Mouse (Mus musculus): ENCODE data around the gene Fam204a. TPM values are rescaled to one million over a fixed set of nuclear protein-coding genes. Genes with fewer than 3 reads are reported as not detected.
A peak's percentile ranks its signal among the peaks of the same experiment; 100 is the strongest.

Fam204a gene
- 63.0 and 64.6 TPM in 2 replicates for polyA plus RNA-seq (2015; fragmentation: Nextera tagmentation; extraction: Ambion mirVana)

DNA sequence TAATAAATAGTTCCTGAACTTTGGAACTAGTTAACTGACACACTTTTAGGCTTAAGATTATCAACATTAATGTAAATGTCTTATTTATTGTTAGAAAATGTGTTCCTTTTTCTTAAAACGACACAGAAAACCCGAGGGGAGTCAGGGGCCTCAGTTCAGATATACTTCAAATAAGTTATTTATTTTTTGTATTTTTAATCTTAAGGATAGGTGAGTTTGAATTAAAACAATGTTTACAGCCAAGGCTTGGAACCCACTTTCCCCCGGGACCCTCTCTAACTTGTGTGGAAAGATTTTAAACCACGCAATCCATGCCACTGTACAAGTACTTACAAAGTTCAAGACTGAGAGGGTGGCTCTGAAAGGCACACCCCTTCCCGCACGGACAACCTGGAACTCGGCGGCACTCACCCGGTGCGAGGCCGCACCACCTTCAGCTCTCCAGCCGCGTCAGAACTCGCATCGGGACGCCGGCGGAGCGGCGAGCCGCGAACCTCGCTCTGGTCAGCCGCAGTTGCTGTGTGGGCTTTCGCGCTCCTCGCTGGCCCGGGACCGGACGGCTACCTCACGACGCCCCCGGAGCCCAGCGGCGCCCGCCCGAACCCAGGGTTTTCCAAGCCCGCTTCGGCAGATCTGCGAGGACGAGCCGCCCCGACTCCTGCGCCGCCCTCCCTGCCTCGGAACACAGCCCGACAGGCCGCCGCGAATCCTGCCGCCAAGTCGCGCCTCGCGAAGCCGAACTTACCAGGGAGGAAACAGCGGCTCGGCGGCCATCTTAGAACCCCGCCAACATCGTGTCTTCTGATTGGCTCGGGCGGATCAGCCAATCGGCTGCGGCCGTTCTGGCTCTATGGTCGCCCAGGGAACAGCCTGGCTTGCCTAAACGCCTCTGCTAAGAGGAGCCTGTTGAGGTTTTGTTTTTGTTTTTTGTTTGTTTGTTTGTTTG lies at the start of gene Fam204a:
Gene Fam204a, minus strand, starts transcription at position 803 of the 946 bp plus-strand sequence.
- peak within 1 kb of the TSS; percentile 96 for H3K9ac ChIP-seq
- H3K36me3 ChIP-seq: peaks cover 3% of the 10 kb centered on the region; the same call in 1 of the 2 replicates
- peak within 1 kb of the TSS; percentile 99 for H3K27ac ChIP-seq
- under 1% methylated on average over 68 of the region's 68 CpGs for WGBS
- H3K9me3 ChIP-seq: no peaks in the 10 kb centered on the region
- peak within 1 kb of the TSS; percentile 55 for H3K4me2 ChIP-seq
- H3K27me3 ChIP-seq: no peaks in the 10 kb centered on the region; the same call in 1 of the 2 replicates
- peaks cover 13% of the 10 kb centered on the region for H3K4me1 ChIP-seq
- ATAC-seq (ENCODE audit: insufficient number of reproducible peaks, insufficient read depth, low FRiP score, low TSS enrichment, low read depth): peak; percentile 97
- peak within 1 kb of the TSS; percentile 73 for H3K4me3 ChIP-seq

DNA sequence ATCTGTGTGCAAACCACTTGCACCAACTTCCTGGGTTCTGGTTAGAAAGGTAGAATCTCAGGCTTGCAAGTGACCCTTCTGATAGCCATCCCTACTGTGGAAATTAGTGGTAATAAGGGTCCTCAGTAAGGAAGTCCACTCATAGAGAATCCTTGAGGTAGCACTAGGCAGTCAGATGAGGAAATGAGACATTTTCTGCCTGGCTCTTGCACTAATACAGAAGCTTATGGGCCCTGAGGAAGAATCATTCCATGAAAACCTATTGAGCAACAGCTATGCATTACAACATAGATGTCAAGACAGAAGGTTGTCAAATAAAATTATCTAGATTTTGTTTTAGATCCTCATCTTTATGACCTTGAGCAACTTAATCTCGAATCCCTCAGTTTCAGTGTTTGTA lies 39.3 kb upstream of the Fam204a start:
- H3K9ac ChIP-seq: no peak overlapping the region
- no peak overlapping the region for H3K4me2 ChIP-seq
- ATAC-seq (ENCODE audit: insufficient number of reproducible peaks, insufficient read depth, low FRiP score, low TSS enrichment, low read depth): no peak
- H3K27me3 ChIP-seq: peaks cover 18% of the 10 kb centered on the region
- no peaks in the 10 kb centered on the region for H3K4me1 ChIP-seq
- WGBS: 76% methylated on average over 1 of the region's 1 CpGs
- no peaks in the 10 kb centered on the region for H3K36me3 ChIP-seq
- no peaks in the 10 kb centered on the region for H3K9me3 ChIP-seq
- no peak overlapping the region for H3K27ac ChIP-seq
- H3K4me3 ChIP-seq: no peak overlapping the region

DNA sequence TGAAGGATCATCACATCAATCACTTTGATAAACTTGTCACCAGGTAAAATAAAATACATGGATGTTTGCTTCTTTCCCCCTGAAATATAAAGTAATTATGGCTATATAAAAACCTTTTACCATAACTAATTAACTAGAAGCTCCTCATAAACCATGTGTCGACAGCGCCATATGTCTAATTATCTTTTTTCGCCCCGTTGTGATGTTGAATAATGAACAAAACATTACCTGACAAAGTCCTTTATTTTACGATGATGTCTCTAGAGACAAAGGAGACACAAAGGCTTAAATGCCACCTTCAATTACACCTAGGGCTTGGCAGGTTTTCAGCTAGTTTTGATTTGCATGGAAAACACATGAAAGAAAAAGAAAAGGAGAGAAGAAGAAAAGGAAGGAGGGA lies 34.2 kb upstream of the Fam204a start:
- Histone ChIP-seq H3K36me3 (no peaks in the 10 kb centered on the region), H3K27ac (no peak overlapping the region), H3K9ac (no peak overlapping the region), H3K9me3 (no peaks in the 10 kb centered on the region), H3K4me2 (no peak overlapping the region), H3K27me3 (0 out of 2 replicates have a peak, but pooled peaks cover 2% of the 10 kb centered on the region), H3K4me1 (no peaks in the 10 kb centered on the region), H3K4me3 (no peak overlapping the region)
- ATAC-seq (ENCODE audit: insufficient number of reproducible peaks, insufficient read depth, low FRiP score, low TSS enrichment, low read depth): no peak
- 79% methylated on average over 5 of the region's 5 CpGs for WGBS

DNA sequence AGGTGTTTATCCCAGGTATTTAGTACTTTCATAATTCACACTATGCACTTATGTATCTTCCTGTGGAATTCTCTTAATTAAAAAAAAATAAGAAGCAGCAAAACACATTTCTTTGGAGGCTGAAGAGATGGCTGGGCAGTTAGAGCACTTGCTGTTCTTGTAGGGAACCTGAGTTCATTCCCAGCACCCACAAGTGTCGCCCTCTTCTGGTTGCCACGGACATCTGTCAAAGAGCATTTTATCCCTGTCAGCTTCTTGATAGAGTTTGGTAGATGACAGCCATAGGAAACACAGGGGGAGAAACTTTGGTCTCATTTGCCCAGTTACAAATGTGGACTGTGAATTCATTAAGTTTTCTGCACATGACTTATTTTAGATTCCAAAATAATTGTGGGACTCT lies 25.5 kb upstream of the Fam204a start:
- H3K9me3 ChIP-seq: no peaks in the 10 kb centered on the region
- H3K4me1 ChIP-seq: 0 out of 2 replicates have a peak, but pooled peaks cover 5% of the 10 kb centered on the region
- H3K27me3 ChIP-seq: no peaks in the 10 kb centered on the region
- H3K36me3 ChIP-seq: no peaks in the 10 kb centered on the region
- no peak overlapping the region for H3K27ac ChIP-seq
- no peak overlapping the region for H3K4me2 ChIP-seq
- no peak overlapping the region for H3K9ac ChIP-seq
- H3K4me3 ChIP-seq: no peak overlapping the region
- 42% methylated on average over 2 of the region's 2 CpGs for WGBS
- ATAC-seq (ENCODE audit: insufficient number of reproducible peaks, insufficient read depth, low FRiP score, low TSS enrichment, low read depth): no peak

DNA sequence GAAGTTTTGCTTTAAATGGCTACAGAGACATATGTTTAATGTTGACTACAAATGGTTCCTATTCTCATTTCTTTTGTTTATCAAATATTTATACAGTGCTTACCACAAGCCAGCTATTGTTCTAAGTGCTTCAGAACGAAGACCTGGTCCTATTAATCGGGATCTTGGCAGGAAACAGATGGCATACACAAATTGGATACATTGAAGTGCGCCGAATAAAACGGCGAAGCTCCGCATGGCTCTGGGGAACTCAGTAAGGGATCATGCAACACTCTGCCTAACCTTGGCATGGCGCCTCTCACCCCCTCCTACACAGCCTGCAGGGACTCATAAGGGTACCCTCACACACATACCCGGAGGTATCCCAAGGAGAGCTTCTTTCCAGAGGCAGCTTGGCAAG lies 24.7 kb upstream of the Fam204a start:
- no peaks in the 10 kb centered on the region for H3K9me3 ChIP-seq
- no peak overlapping the region for H3K27ac ChIP-seq
- H3K9ac ChIP-seq: no peak overlapping the region
- H3K4me3 ChIP-seq: no peak overlapping the region
- 0 out of 2 replicates have a peak, but pooled peaks cover 5% of the 10 kb centered on the region for H3K4me1 ChIP-seq
- H3K4me2 ChIP-seq: no peak overlapping the region
- 54% methylated on average over 9 of the region's 9 CpGs for WGBS
- no peaks in the 10 kb centered on the region for H3K27me3 ChIP-seq
- H3K36me3 ChIP-seq: no peaks in the 10 kb centered on the region
- ATAC-seq (ENCODE audit: insufficient number of reproducible peaks, insufficient read depth, low FRiP score, low TSS enrichment, low read depth): no peak

DNA sequence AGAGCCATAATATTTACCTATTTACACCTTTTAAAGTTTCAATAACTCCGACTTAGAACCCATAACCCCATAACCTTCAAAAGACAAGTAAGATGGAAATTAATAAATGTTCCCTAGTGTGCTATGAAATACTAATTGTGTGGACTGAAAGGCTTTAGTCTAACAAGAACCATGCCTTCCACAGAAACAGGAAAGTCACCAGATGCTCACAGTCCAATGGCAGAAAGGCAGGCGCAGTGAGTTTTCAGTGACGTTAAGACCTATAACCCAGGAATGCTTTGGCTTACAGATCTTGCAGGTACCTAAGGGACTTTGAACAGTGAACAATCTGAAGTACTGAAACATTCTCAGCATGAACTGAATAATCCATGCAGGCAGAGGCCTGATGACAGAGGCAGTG lies 18.7 kb upstream of the Fam204a start:
- Histone ChIP-seq H3K4me3 (no peak overlapping the region), H3K27ac (no peak overlapping the region), H3K9ac (no peak overlapping the region), H3K9me3 (no peaks in the 10 kb centered on the region), H3K4me1 (no peaks in the 10 kb centered on the region), H3K27me3 (no peaks in the 10 kb centered on the region), H3K4me2 (no peak overlapping the region), H3K36me3 (no peaks in the 10 kb centered on the region)
- WGBS: 61% methylated on average over 3 of the region's 3 CpGs
- ATAC-seq (ENCODE audit: insufficient number of reproducible peaks, insufficient read depth, low FRiP score, low TSS enrichment, low read depth): no peak

DNA sequence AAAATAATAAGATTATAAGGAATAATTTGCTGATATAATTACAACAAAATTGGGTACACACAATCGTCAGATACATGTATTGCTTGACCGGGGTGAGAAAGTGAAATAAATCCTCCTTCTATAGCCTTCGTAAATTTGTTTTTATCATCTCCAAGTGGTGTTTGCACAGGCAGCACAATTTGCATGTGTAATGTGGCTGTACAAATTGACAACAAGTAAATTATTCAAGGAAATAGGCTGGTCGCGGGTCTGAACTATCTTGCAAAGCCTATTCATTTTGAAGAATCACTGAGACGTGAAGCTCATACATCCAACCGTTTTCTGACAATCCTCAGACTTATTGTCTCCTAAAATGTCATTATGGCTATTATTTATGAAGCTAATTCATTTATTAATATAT lies 16.1 kb upstream of the Fam204a start:
- H3K9me3 ChIP-seq: no peaks in the 10 kb centered on the region
- no peaks in the 10 kb centered on the region for H3K27me3 ChIP-seq
- H3K4me3 ChIP-seq: no peak overlapping the region
- no peak overlapping the region for H3K4me2 ChIP-seq
- H3K9ac ChIP-seq: no peak overlapping the region
- no peak for ATAC-seq (ENCODE audit: insufficient number of reproducible peaks, insufficient read depth, low FRiP score, low TSS enrichment, low read depth)
- 78% methylated on average over 7 of the region's 7 CpGs for WGBS
- no peaks in the 10 kb centered on the region for H3K36me3 ChIP-seq
- H3K27ac ChIP-seq: no peak overlapping the region
- no peaks in the 10 kb centered on the region for H3K4me1 ChIP-seq

DNA sequence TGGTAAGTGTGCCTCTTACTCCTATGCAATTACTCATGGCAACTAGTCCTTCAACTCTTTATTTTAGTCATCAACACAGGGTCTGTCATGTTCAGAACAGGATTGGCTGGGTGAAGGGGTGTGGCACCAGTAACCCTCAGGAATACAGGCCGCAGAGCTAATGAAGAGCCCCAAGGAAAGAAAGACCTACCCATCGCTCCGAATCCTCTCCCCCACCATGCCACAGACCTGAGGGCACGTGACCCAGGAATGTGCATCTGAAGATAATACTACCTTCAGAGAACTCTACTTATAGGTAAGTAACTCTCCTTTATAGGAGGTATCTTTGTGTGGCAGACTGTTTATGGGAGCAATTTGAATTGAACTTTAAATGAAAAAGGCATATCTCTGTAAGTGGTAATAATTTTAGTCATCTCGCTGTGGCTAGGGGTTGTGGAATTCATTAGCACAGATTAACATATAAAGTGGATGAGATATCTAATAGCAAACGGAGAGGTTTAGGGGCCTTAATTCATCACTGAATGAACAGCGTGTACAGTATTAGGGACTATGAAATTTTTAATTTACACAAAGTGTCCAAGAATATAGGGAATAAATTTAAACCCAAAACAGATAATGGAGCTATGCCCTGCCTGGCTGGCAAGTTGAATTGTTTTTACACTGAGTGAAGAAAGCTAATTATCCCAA lies 15.6 kb upstream of the Fam204a start:
- Histone ChIP-seq H3K27me3 (peaks cover 3% of the 10 kb centered on the region; the same call in 1 of the 2 replicates), H3K9ac (no peak overlapping the region), H3K4me3 (no peak overlapping the region), H3K27ac (no peak overlapping the region), H3K36me3 (no peaks in the 10 kb centered on the region), H3K4me1 (no peaks in the 10 kb centered on the region), H3K4me2 (no peak overlapping the region), H3K9me3 (no peaks in the 10 kb centered on the region)
- ATAC-seq (ENCODE audit: insufficient number of reproducible peaks, insufficient read depth, low FRiP score, low TSS enrichment, low read depth): no peak
- WGBS: 69% methylated on average over 7 of the region's 7 CpGs

DNA sequence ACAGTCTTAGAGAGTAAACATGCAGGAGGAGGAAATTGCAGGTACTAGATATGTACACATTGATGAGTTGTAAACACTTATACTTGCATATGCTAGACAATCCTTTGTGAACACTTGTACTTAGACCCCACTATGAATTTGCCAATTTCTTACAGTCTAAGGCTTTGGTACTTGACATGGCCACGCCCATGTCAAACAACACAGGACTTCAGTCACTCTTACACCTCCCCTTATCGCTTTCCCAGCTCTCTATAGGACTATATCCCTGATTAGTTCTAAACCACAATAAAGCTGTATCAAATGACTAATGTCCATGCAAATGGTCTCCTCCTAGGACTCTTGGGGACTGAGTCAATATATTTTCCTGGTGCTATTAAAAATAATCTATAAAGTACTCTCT lies 5.0 kb upstream of the Fam204a start:
- no peak overlapping the region for H3K27ac ChIP-seq
- no peak for ATAC-seq (ENCODE audit: insufficient number of reproducible peaks, insufficient read depth, low FRiP score, low TSS enrichment, low read depth)
- WGBS: 76% methylated on average over 2 of the region's 2 CpGs
- H3K4me2 ChIP-seq: no peak overlapping the region
- H3K9ac ChIP-seq: no peak overlapping the region
- no peaks in the 10 kb centered on the region for H3K9me3 ChIP-seq
- H3K27me3 ChIP-seq: no peaks in the 10 kb centered on the region; the same call in 1 of the 2 replicates
- H3K4me3 ChIP-seq: no peak overlapping the region
- H3K36me3 ChIP-seq: no peaks in the 10 kb centered on the region
- H3K4me1 ChIP-seq: peaks cover 3% of the 10 kb centered on the region; the same call in 1 of the 2 replicates

DNA sequence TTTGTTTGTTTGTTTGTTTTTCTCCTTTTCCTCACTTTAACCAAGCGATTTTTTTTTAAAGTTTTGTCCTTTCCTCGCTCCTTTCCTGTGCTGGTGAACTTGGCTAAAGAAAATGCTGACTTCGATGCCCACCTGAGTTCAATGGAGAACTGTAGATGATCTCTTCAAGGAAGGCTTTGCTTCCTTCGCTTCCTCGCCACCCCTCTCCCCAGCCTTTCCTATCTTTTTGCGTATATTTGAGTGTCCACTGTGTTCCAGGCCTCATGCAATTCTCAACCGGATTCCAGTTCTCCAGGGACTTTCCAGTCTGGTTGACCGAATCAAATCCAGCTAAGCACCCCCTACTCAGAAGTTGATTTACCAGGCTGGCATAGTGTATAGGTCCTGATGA lies 339 bp upstream of the Fam204a start:
- Histone ChIP-seq H3K4me2 (peak overlapping the region; percentile 55), H3K9me3 (no peaks in the 10 kb centered on the region), H3K27ac (peak overlapping the region; percentile 99), H3K4me1 (peaks cover 11% of the 10 kb centered on the region), H3K36me3 (peaks cover 3% of the 10 kb centered on the region; the same call in 1 of the 2 replicates), H3K27me3 (no peaks in the 10 kb centered on the region; the same call in 1 of the 2 replicates), H3K9ac (no peak overlapping the region), H3K4me3 (peak overlapping the region; percentile 73)
- ATAC-seq (ENCODE audit: insufficient number of reproducible peaks, insufficient read depth, low FRiP score, low TSS enrichment, low read depth): no peak
- WGBS: 56% methylated on average over 8 of the region's 8 CpGs

DNA sequence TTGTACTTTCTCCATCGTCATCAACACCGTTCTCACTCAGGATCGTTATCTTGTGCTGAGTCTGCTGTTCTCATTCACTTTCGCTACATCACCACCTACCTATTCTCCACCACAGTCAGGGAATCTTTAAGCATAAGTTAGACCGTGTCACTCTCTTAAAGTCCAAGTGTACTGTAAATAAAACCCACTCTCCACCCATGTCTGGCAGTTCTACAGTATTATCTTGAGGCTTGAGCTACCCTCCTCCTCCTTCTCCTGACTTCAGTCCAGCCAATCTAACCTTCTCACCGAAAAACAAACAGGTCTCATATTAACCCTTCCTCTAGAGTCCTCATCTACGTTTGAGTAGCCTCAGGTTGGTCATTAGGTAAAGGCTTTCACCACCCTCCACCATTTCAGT lies 7.1 kb downstream of the Fam204a start:
- H3K4me3 ChIP-seq: no peak overlapping the region
- H3K27me3 ChIP-seq: no peaks in the 10 kb centered on the region
- no peak overlapping the region for H3K4me2 ChIP-seq
- ATAC-seq (ENCODE audit: insufficient number of reproducible peaks, insufficient read depth, low FRiP score, low TSS enrichment, low read depth): no peak
- peaks cover 8% of the 10 kb centered on the region for H3K36me3 ChIP-seq
- H3K9ac ChIP-seq: no peak overlapping the region
- peaks cover 16% of the 10 kb centered on the region; the same call in 1 of the 2 replicates for H3K4me1 ChIP-seq
- WGBS: 89% methylated on average over 7 of the region's 7 CpGs
- H3K9me3 ChIP-seq: no peaks in the 10 kb centered on the region
- no peak overlapping the region for H3K27ac ChIP-seq
